Mouse (Mus musculus) limb, embryonic 15.5 days (tissue): ENCODE measurements around the gene Gm20388. TPM values are rescaled to one million over a fixed set of nuclear protein-coding genes. Genes with fewer than 3 reads are reported as not detected.

Experiments
- ATAC-seq: fragments of 200-750 bp; cut with Nextera tagmentation; 2 replicates; pipeline ENCODE4 v1.8.0; 2017; ENCODE audit warnings: low read depth, moderate TSS enrichment; ENCODE audit not compliant: insufficient number of reproducible peaks, low FRiP score, low TSS enrichment
- H3K27ac ChIP-seq: fragments of 300-500 bp; sonication (generic); 2 replicates; pipeline ENCODE4 v1.5.1; 2015; ENCODE audit warnings: moderate library complexity, mild to moderate bottlenecking, inconsistent platforms
- H3K27me3 ChIP-seq: fragments of 300-500 bp; sonication (generic); 2 replicates; pipeline ENCODE4 v1.6.1; 2015; ENCODE audit warnings: inconsistent platforms
- H3K36me3 ChIP-seq: fragments of 300-500 bp; sonication (generic); 2 replicates; pipeline ENCODE4 v1.6.1; 2015; ENCODE audit warnings: inconsistent platforms
- H3K4me1 ChIP-seq: fragments of 300-500 bp; sonication (generic); 2 replicates; pipeline ENCODE4 v1.6.1; 2015; ENCODE audit warnings: inconsistent platforms
- H3K4me2 ChIP-seq: fragments of 300-500 bp; sonication (generic); 2 replicates; pipeline ENCODE4 v1.6.1; 2015; ENCODE audit warnings: mild to moderate bottlenecking, inconsistent platforms
- H3K4me3 ChIP-seq: fragments of 300-500 bp; sonication (generic); 2 replicates; pipeline ENCODE4 v1.5.1; 2015; ENCODE audit warnings: mild to moderate bottlenecking, inconsistent platforms
- H3K9ac ChIP-seq: fragments of 300-500 bp; sonication (generic); 2 replicates; pipeline ENCODE4 v1.6.1; 2015; ENCODE audit warnings: inconsistent platforms
- H3K9me3 ChIP-seq: fragments of 300-500 bp; sonication (generic); 2 replicates; pipeline ENCODE4 v1.6.1; 2016; ENCODE audit warnings: inconsistent platforms
- WGBS: fragments of 180-500 bp; shearing (Covaris S2); methylation state at CpG from one replicate; pipeline ENCODE4 v1.1.7; 2015; 5-methylcytosine and 5-hydroxymethylcytosine counted together
- polyA plus RNA-seq: library from polyadenylated mRNA; unstranded; fragments of >200 nt; fragmentation: Nextera tagmentation; extraction: Ambion mirVana; gene quantifications from 2 replicates; pipeline ENCODE4 v1.2.1, GENCODE M21; 2015

Gene Gm20388
- polyA plus RNA-seq, 1 experiment from 2014 or later = 4.9 TPM

DNA sequence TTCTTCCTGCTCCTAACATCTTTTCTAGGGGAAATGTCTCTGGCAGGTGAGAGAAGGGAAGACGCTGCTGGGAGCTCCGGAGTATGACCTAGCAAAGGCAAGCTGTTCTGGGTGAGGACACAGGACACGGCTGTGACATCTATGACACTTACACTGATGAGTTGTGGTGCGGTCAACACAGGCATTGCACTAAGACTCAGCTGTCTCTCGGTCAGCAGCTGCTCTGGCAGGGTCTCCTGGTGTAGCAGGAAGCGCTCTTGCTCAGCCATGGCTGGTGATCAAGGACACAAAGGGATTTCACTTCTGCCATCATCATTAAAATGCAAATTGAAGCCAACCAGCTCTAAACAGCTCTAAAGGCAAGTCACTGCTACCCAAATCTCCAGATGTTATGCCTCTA lies 3997.0 kb downstream of the Gm20388 start:
- Histone ChIP-seq H3K4me3 (no peak overlapping the region), H3K4me1 (no peaks in the 10 kb centered on the region), H3K9ac (no peak overlapping the region), H3K36me3 (peaks cover 87% of the 10 kb centered on the region), H3K27ac (no peak overlapping the region), H3K4me2 (no peak overlapping the region), H3K9me3 (no peaks in the 10 kb centered on the region), H3K27me3 (no peaks in the 10 kb centered on the region)
- 93% methylated on average over 6 of the region's 6 CpGs for WGBS
- ATAC-seq = no peak

DNA sequence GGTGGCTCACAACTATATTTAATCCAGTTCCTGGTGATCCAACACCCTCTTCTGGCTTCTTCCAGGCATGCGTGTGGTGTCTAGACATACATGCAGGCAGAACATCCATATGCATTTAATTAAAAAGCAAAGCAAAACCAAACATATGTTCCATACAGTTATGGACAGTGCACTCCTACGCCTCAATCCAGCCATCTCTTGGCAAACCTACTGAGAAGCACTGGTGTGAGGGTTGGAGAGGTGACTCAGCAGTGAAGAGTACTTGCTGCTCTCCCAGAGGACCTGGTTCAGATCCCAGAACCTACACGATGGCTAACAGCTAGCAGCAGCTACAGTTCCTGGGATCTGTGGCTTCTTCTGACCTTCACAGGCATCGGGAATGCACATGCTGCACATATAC lies 4001.6 kb downstream of the Gm20388 start:
- no peak overlapping the region for H3K4me2 ChIP-seq
- no peak overlapping the region for H3K4me3 ChIP-seq
- no peak overlapping the region for H3K9ac ChIP-seq
- ATAC-seq = no peak
- H3K4me1 ChIP-seq = no peaks in the 10 kb centered on the region
- WGBS = 79% methylated on average over 4 of the region's 4 CpGs
- H3K27me3 ChIP-seq = no peaks in the 10 kb centered on the region
- H3K36me3 ChIP-seq = peaks cover 92% of the 10 kb centered on the region
- no peak overlapping the region for H3K27ac ChIP-seq
- H3K9me3 ChIP-seq = no peaks in the 10 kb centered on the region

DNA sequence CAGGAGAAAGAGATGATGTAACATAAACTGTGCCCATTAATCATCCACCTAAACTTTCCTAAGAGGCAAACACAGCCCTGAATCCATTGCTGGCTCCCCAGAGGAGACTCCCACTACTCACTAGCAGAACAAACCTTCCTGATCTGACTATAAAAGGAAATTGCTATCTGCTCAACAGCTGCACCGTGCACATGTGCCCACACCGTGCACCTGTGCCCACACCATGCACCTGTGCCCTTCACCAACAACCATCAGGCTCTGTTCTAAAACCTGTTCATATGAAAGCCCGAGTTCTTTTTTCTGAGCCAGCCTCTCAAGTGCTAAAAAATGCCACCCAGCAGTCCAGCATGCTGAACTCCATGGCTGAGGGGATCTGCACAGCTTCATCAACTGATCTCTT lies 4004.0 kb downstream of the Gm20388 start:
- Histone ChIP-seq H3K4me1 (no peaks in the 10 kb centered on the region), H3K4me2 (no peak overlapping the region), H3K4me3 (no peak overlapping the region), H3K36me3 (peaks cover 92% of the 10 kb centered on the region), H3K9ac (no peak overlapping the region), H3K9me3 (no peaks in the 10 kb centered on the region), H3K27ac (no peak overlapping the region), H3K27me3 (no peaks in the 10 kb centered on the region)
- 89% methylated on average over 3 of the region's 3 CpGs for WGBS
- ATAC-seq = no peak

DNA sequence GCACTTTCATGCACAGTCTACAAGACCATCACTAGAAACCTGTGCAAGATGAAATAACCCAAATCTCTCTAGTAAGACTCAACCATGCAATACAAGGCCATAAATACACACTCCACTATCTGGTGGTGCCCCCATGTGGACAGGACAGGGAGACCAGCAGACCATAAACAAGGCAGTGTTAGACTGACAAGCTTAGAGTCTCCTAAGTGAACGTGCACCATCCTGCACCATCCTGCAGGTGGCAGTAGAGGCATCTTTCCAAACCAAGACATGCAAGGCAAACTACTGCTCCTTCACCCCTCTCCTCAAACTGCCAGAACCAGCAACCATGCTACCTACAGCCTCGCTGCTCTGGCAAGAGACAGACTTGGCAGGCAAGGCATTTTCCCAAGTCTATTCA lies 4014.1 kb downstream of the Gm20388 start:
- Histone ChIP-seq H3K27me3 (no peaks in the 10 kb centered on the region), H3K4me2 (no peak overlapping the region), H3K9me3 (no peaks in the 10 kb centered on the region), H3K4me3 (no peak overlapping the region), H3K36me3 (peaks cover 82% of the 10 kb centered on the region), H3K4me1 (no peaks in the 10 kb centered on the region), H3K27ac (no peak overlapping the region), H3K9ac (no peak overlapping the region)
- no peak for ATAC-seq
- WGBS = 12% methylated on average over 2 of the region's 2 CpGs

DNA sequence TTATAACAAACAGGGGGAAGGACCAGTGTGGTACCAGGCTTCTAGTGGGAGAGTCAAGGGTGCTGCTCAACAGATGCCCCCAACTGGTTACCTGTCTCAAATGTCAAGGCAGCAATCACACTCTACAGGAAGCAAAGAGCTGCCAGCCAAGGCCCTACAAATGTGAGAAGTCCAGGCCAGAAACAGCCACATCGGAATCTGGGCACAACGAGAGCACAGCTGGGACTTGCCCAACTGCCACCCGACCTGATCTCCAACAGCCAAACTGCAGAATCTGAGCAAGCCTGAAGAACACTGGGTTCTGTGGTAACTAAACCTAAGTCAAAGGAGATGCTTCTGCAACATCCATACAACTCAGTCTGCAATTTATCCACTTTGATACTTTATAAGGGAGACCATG lies 4015.0 kb downstream of the Gm20388 start:
- H3K9ac ChIP-seq = no peak overlapping the region
- H3K4me1 ChIP-seq = no peaks in the 10 kb centered on the region
- no peaks in the 10 kb centered on the region for H3K27me3 ChIP-seq
- 94% methylated on average over 3 of the region's 3 CpGs for WGBS
- no peak for ATAC-seq
- H3K4me2 ChIP-seq = no peak overlapping the region
- peaks cover 82% of the 10 kb centered on the region for H3K36me3 ChIP-seq
- no peak overlapping the region for H3K4me3 ChIP-seq
- H3K9me3 ChIP-seq = no peaks in the 10 kb centered on the region
- H3K27ac ChIP-seq = no peak overlapping the region

DNA sequence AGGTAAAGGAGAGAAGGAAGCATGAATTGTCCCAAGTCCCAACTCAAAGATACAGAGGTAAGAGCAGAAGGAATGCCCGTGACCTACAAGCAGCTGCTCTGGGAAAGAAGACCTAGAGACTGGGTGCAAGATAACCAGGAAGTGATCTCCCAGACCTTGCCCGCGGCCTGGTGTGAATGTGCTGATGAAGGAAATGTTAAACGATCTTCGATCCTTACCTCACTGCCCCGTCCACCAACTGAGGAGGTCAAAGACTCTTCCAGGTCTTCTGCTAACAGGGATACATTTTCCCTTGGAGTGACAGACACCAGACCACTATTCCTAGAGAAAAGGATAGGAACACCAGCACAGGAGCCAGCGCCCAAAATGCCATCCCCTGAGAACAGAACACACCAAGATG lies 4018.4 kb downstream of the Gm20388 start:
- WGBS = 92% methylated on average over 7 of the region's 7 CpGs
- H3K27me3 ChIP-seq = no peaks in the 10 kb centered on the region
- no peak for ATAC-seq
- no peak overlapping the region for H3K9ac ChIP-seq
- peaks cover 75% of the 10 kb centered on the region for H3K36me3 ChIP-seq
- H3K4me1 ChIP-seq = no peaks in the 10 kb centered on the region
- no peaks in the 10 kb centered on the region for H3K9me3 ChIP-seq
- no peak overlapping the region for H3K27ac ChIP-seq
- H3K4me2 ChIP-seq = no peak overlapping the region
- no peak overlapping the region for H3K4me3 ChIP-seq

DNA sequence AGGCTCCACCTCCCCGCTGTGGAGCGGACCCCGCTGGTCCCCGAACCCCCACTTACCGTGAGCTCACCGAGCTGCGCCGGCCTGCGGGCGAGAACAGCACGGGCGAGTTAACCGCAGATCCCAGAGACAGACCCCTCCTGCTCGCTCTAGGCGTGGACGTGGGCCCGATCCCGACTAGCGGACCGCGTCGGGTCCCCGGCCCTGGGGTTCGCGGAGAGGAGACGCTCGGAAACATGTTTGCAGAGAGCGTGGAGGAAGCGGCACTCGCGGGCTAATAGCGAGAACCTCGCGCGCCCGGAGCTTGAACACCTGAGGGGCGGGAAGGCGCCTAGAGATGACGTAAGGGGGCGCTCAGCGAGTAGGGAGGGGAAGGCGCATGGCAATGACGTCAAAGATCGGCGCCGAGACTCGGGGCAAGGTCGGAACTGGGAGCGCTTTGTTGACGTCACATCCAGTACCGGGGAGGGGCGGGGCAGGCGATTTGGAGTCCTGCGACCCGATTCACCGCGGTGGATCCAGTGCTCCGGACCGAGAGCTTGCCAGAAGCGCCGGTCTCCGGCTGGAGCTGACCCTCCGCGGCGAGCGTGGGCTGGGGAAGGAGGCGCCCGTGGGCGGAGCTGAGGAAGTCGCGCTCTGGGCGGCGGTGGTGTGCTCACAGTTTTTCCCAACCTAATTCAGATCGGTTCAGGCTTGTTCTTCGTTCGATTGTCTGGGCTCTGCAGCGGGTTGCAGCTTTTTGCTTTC lies 4038.5 kb downstream of the Gm20388 start, which contains the start of gene Nup133:
TSS of gene Nup133 (minus strand) at position 324 of the 744 bp plus-strand sequence.
- H3K4me2 ChIP-seq = peak within 1 kb of the TSS; percentile 96
- peak within 1 kb of the TSS; percentile 91 for H3K27ac ChIP-seq
- peak; percentile 77 for ATAC-seq
- peaks cover 39% of the 10 kb centered on the region for H3K36me3 ChIP-seq
- no peaks in the 10 kb centered on the region for H3K9me3 ChIP-seq
- H3K27me3 ChIP-seq = no peaks in the 10 kb centered on the region
- peaks cover 15% of the 10 kb centered on the region for H3K4me1 ChIP-seq
- under 1% methylated on average over 77 of the region's 77 CpGs for WGBS
- peak within 1 kb of the TSS; percentile 70 for H3K9ac ChIP-seq
- H3K4me3 ChIP-seq = peak within 1 kb of the TSS; percentile 99

DNA sequence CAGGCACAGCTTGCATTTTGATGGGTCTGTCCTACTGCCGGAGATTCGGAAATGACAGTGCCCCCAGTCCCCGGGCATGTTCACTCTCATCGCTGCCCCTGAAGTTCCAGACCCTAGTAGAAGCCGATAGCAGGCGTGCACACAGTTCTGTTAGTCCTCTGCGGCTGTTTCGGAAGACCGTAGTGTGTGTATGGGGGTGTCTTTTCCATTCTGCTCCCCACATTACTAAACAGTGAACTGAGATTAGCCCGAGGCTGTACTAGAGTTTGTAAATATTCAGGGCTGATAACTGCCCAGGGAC lies 4039.0 kb downstream of the Gm20388 start:
- Histone ChIP-seq H3K27me3 (no peaks in the 10 kb centered on the region), H3K9me3 (no peaks in the 10 kb centered on the region), H3K4me3 (peak overlapping the region; percentile 99), H3K27ac (peak overlapping the region; percentile 91), H3K4me1 (peaks cover 15% of the 10 kb centered on the region), H3K9ac (peak overlapping the region; percentile 67), H3K36me3 (peaks cover 41% of the 10 kb centered on the region), H3K4me2 (peak overlapping the region; percentile 96)
- WGBS = 4% methylated on average over 10 of the region's 10 CpGs
- no peak for ATAC-seq

DNA sequence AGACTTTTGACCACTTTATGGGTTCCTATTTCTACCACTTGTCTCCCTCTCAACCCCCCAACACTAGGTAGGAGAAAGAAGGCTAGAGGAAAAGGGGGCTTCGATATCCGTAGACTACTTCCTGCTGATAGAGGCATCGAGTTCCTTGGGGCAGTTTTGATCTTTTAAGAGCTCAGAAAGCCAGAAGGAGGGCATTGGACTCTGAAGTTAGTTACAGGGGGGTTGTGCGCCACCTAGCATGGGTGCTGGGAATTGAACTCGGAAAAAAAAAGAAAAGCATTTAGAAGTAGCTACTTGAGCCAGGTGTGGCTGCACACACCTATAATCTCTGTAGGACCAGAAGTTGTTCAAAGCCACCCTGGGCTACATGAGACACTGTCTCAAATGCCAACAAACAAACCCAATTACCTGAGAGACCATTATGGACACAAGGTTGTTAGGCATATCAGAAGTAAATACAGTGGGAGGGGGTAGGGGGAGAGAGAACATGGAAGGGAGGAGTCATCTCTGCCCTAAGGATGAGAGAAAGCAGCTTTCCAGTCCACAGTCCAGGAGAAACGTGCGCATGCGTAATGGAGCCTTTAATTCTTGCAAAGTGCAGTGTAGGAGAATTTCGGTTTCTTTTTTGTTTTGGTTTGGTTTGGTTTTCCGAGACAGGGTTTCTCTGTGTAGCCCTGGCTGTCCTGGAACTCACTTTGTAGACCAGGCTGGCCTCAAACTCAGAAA lies 4039.6 kb downstream of the Gm20388 start:
- no peaks in the 10 kb centered on the region for H3K27me3 ChIP-seq
- peak overlapping the region; percentile 99 for H3K4me3 ChIP-seq
- H3K27ac ChIP-seq = peak overlapping the region; percentile 91
- H3K4me1 ChIP-seq = peaks cover 15% of the 10 kb centered on the region
- H3K9ac ChIP-seq = peak overlapping the region; percentile 67; the same call in 1 of the 2 replicates
- H3K9me3 ChIP-seq = no peaks in the 10 kb centered on the region
- no peak for ATAC-seq
- 34% methylated on average over 10 of the region's 10 CpGs for WGBS
- peak overlapping the region; percentile 96 for H3K4me2 ChIP-seq
- H3K36me3 ChIP-seq = peaks cover 39% of the 10 kb centered on the region

DNA sequence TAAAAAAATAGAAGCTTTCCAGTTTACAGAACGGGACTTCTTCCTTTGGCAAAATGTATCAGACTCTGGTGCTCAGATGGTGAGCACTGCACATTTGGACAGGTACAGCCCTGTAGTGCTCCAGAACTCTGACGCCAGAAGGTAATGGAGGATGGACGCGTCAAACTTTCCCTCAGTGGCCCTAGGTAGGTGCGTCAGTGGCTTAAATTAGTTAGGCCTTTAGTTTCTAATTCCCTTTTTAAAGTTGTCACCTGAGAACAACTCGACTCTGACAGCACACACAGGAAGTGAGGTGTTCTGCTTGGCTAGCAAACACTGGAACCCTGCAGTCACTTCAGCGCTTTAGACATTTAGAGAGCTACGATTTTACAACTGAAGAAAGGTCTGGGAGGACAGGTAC lies 4043.0 kb downstream of the Gm20388 start:
- WGBS = 82% methylated on average over 8 of the region's 8 CpGs

DNA sequence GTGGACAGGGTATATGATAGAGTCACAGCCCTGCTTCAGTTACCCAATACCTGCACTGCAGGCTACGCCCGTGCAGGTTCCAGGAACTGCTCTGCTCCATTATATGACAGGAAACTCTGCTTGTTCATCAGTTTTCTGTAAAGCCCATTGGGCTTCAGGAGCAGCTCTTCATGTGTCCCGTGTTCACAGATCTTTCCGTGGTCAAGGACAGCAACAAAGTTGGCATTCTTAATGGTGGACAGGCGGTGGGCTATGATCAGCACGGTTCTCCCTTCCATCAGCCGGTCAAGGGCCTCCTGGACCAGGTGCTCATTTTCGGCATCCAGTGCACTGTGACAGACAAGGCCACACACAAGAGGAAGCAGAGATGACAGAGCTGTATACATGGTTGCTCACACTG lies 4043.6 kb downstream of the Gm20388 start:
- peaks cover 11% of the 10 kb centered on the region for H3K4me1 ChIP-seq
- H3K9me3 ChIP-seq = no peaks in the 10 kb centered on the region
- no peak overlapping the region for H3K4me3 ChIP-seq
- ATAC-seq = no peak
- no peak overlapping the region for H3K27ac ChIP-seq
- H3K36me3 ChIP-seq = peaks cover 57% of the 10 kb centered on the region
- H3K27me3 ChIP-seq = no peaks in the 10 kb centered on the region
- H3K9ac ChIP-seq = no peak overlapping the region
- 90% methylated on average over 8 of the region's 8 CpGs for WGBS
- H3K4me2 ChIP-seq = no peak overlapping the region

More for the DNA sequence above, 4043.0 kb downstream of the Gm20388 start:
- no peaks in the 10 kb centered on the region for H3K9me3 ChIP-seq
- H3K4me1 ChIP-seq = peaks cover 11% of the 10 kb centered on the region
- no peak overlapping the region for H3K9ac ChIP-seq
- no peak overlapping the region for H3K27ac ChIP-seq
- no peak overlapping the region for H3K4me3 ChIP-seq
- no peak for ATAC-seq
- H3K27me3 ChIP-seq = no peaks in the 10 kb centered on the region
- no peak overlapping the region for H3K4me2 ChIP-seq
- peaks cover 52% of the 10 kb centered on the region for H3K36me3 ChIP-seq

DNA sequence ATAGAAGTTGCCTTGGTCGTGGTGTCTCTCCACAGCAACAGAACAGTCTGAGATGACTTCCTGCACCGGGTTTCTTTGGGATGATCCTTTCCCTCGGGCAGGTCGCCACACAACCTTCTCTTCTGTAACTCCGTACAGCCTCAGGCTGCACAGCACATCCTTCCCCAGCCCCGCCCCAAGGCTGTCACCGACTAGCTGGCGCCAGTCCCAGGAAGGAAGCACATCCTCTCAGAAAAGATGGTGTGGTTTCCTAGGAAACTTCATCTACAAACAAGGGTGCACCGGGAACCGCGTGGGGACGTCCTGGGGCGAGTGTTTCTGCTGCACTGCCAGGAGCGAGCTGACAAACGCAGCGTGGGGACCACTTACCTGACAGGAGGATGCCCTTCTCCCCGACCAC lies 4047.5 kb downstream of the Gm20388 start:
- 0 out of 2 replicates have a peak, but pooled peaks cover 2% of the 10 kb centered on the region for H3K4me1 ChIP-seq
- H3K27me3 ChIP-seq = no peaks in the 10 kb centered on the region
- peaks cover 71% of the 10 kb centered on the region for H3K36me3 ChIP-seq
- no peak overlapping the region for H3K9ac ChIP-seq
- no peak overlapping the region for H3K27ac ChIP-seq
- H3K4me3 ChIP-seq = no peak overlapping the region
- H3K4me2 ChIP-seq = no peak overlapping the region
- ATAC-seq = no peak
- no peaks in the 10 kb centered on the region for H3K9me3 ChIP-seq
- 69% methylated on average over 17 of the region's 17 CpGs for WGBS
